Mouse (Mus musculus) gastrocnemius, postnatal 10 days (tissue): ENCODE measurements around the gene Tas2r130. TPM values are rescaled to one million over a fixed set of nuclear protein-coding genes. Genes with fewer than 3 reads are reported as not detected.
"Not testable (repeated sequence)": the region's sequence is repeated elsewhere in the genome, so short reads cannot be mapped to it uniquely, and the experiment has no call there.

Source experiments
- DNase-seq: peaks from one replicate; pipeline ENCODE4 v3.0.0; 2021; ENCODE audit warnings: mixed read lengths
- long read RNA-seq, 2 experiments: library from polyadenylated mRNA; stranded (forward); transcript quantifications; one replicate each; pipeline ENCODE4 v2.0.0; 2021
- total RNA-seq, 2 experiments: library from RNA; stranded (reverse); gene quantifications; 2 replicates each; pipeline ENCODE4 v1.2.3; 2021

Gene Tas2r130
- not detected for total RNA-seq
- long read RNA-seq, experiment 1 = 0 reads
- long read RNA-seq, experiment 2 = 0 reads

- no peak for DNase-seq
Measured at GRCm38 (mm10) chr6:131630812-131631211, at the start of gene Tas2r130. Gene Tas2r130 (minus strand): TSS chr6:131630912.

GRCm38 (mm10) chr6:131678786-131679185 lies 48.1 kb upstream of the Tas2r130 start, which contains the start of gene Tas2r106:
Gene Tas2r106 (minus strand): TSS chr6:131678886.
- no peak for DNase-seq

GRCm38 (mm10) chr6:131660049-131660448 lies 29.3 kb upstream of the Tas2r130 start, which contains the start of gene Tas2r107:
Gene Tas2r107 (minus strand): TSS chr6:131660149.
- DNase-seq = no peak

GRCm38 (mm10) chr6:131609956-131610355 lies 20.8 kb downstream of the Tas2r130 start:
- DNase-seq = not testable (repeated sequence)

GRCm38 (mm10) chr6:131604821-131605220 lies 25.9 kb downstream of the Tas2r130 start:
- DNase-seq = no peak

Other genes with a start within 250 kb of the Tas2r130 start
- gene Ybx3, start 242.4 kb downstream of the Tas2r130 start, total RNA-seq = 100 to 1,000 TPM; 642 to 665 TPM
- not detected for gene 5430401F13Rik, start 144.5 kb downstream of the Tas2r130 start, total RNA-seq
- not detected for gene Gm6619, start 144.5 kb downstream of the Tas2r130 start, total RNA-seq
- not detected for gene Tas2r107, start 29.2 kb upstream of the Tas2r130 start, total RNA-seq
- not detected for gene Tas2r106, start 48.0 kb upstream of the Tas2r130 start, total RNA-seq
- not detected for gene Tas2r104, start 54.8 kb upstream of the Tas2r130 start, total RNA-seq
- not detected for gene Tas2r105, start 56.6 kb upstream of the Tas2r130 start, total RNA-seq
- not detected for gene Tas2r114, start 59.2 kb upstream of the Tas2r130 start, total RNA-seq